Mouse (Mus musculus): ENCODE results near the gene Hip1r. TPM values are rescaled to one million over a fixed set of nuclear protein-coding genes. Genes with fewer than 3 reads are reported as not detected.

Hip1r gene
- polyA plus RNA-seq, 1 experiment: 40.9 TPM

DNA sequence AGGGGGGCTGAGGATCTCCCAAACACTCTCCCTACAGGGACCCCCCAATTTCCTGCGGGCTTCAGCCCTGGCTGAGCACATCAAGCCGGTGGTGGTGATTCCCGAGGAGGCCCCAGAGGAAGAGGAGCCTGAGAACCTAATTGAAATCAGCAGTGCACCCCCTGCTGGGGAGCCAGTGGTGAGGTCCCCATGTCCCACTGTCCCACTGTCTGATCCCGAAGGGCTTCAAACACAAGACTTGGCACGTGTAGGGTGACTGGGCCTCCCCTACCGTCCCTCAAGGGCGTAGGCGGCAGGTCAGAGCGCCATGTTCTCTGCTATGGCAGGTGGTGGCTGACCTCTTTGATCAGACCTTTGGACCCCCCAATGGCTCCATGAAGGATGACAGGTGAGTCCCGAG lies 22.8 kb downstream of the Hip1r start:
- 78% methylated on average over 10 of the region's 10 CpGs for WGBS
- H3K27ac ChIP-seq (ENCODE audit: insufficient read depth, low read depth, low read length): no peak overlapping the region
- H3K27me3 ChIP-seq (ENCODE audit: control insufficient read depth, insufficient read depth, low read length): no peaks in the 10 kb centered on the region
- H3K4me1 ChIP-seq (ENCODE audit: control insufficient read depth, insufficient read depth, insufficient read length, low read length): peaks cover 8% of the 10 kb centered on the region
- H3K36me3 ChIP-seq (ENCODE audit: control insufficient read depth, insufficient read depth, low read length): peaks cover 71% of the 10 kb centered on the region
- H3K4me3 ChIP-seq (ENCODE audit: low read depth, low read length): no peak overlapping the region
- no peak for TF ChIP-seq CTCF (IDR thresholded peaks at IDR 0.05; ENCODE audit: extremely low read depth, insufficient read length, insufficient replicate concordance, low read depth, low read length)
- TF ChIP-seq POLR2A (IDR thresholded peaks at IDR 0.05; ENCODE audit: low read depth, low read length): no peak

DNA sequence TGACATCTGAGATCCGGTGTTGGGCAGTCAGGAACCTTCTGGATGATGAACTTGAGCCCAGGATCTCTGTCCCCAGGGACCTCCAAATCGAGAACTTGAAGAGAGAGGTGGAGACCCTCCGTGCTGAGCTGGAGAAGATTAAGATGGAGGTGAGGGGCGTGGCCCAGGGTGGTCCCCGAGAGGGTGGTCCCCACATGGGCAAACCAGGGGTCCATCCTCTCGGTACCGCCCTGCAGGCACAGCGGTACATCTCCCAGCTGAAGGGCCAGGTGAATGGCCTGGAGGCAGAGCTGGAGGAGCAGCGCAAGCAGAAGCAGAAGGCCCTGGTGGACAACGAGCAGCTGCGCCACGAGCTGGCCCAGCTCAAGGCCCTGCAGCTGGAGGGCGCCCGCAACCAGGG lies 23.3 kb downstream of the Hip1r start:
- peaks cover 9% of the 10 kb centered on the region for H3K4me1 ChIP-seq (ENCODE audit: control insufficient read depth, insufficient read depth, insufficient read length, low read length)
- no peak overlapping the region for H3K4me3 ChIP-seq (ENCODE audit: low read depth, low read length)
- 90% methylated on average over 14 of the region's 14 CpGs for WGBS
- no peak overlapping the region for H3K27ac ChIP-seq (ENCODE audit: insufficient read depth, low read depth, low read length)
- TF ChIP-seq CTCF (IDR thresholded peaks at IDR 0.05; ENCODE audit: extremely low read depth, insufficient read length, insufficient replicate concordance, low read depth, low read length) (no peak), POLR2A (IDR thresholded peaks at IDR 0.05; ENCODE audit: low read depth, low read length) (no peak)
- H3K27me3 ChIP-seq (ENCODE audit: control insufficient read depth, insufficient read depth, low read length): no peaks in the 10 kb centered on the region
- peaks cover 71% of the 10 kb centered on the region for H3K36me3 ChIP-seq (ENCODE audit: control insufficient read depth, insufficient read depth, low read length)

DNA sequence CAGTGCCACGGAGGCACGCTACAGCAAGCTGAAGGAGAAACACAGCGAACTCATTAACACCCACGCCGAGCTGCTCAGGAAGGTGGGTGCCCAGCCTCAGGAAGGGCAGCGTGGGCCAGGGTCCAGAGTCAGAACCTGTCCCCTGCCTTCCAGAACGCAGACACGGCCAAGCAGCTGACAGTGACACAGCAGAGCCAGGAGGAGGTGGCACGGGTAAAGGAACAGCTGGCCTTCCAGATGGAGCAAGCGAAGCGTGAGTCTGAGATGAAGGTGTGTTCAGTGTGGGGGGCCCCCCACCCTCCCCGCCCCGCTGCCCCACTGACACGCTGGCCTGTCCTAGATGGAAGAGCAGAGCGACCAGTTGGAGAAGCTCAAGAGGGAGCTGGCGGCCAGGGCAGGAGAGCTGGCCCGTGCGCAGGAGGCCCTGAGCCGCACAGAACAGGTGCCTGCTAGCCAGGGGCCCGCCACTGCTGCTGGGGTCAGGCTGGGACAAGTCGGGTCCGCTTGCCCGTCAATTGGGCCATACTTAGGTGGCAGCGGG lies 23.9 kb downstream of the Hip1r start:
- TF ChIP-seq POLR2A (IDR thresholded peaks at IDR 0.05; ENCODE audit: low read depth, low read length) (no peak), CTCF (IDR thresholded peaks at IDR 0.05; ENCODE audit: extremely low read depth, insufficient read length, insufficient replicate concordance, low read depth, low read length) (no peak)
- peaks cover 8% of the 10 kb centered on the region for H3K4me1 ChIP-seq (ENCODE audit: control insufficient read depth, insufficient read depth, insufficient read length, low read length)
- no peak overlapping the region for H3K27ac ChIP-seq (ENCODE audit: insufficient read depth, low read depth, low read length)
- H3K4me3 ChIP-seq (ENCODE audit: low read depth, low read length): no peak overlapping the region
- 94% methylated on average over 24 of the region's 24 CpGs for WGBS
- H3K27me3 ChIP-seq (ENCODE audit: control insufficient read depth, insufficient read depth, low read length): no peaks in the 10 kb centered on the region
- peaks cover 71% of the 10 kb centered on the region for H3K36me3 ChIP-seq (ENCODE audit: control insufficient read depth, insufficient read depth, low read length)

DNA sequence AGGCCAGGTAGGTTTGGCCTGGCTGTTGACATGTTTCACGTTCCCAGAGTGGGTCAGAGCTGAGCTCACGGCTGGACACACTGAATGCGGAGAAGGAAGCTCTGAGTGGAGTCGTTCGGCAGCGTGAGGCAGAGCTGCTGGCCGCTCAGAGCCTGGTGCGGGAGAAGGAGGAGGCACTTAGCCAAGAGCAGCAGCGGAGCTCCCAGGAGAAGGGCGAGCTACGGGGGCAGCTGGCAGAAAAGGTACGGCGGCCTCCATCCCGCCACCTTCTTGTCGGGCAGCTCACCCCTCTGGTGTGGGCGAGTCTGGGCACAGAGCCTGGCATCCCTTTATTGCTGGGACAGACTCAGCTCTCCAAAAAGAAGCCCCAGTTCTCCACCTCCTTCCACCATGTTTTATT lies 24.4 kb downstream of the Hip1r start:
- Histone ChIP-seq H3K36me3 (ENCODE audit: control insufficient read depth, insufficient read depth, low read length) (peaks cover 77% of the 10 kb centered on the region), H3K27me3 (ENCODE audit: control insufficient read depth, insufficient read depth, low read length) (no peaks in the 10 kb centered on the region), H3K27ac (ENCODE audit: insufficient read depth, low read depth, low read length) (no peak overlapping the region), H3K4me3 (ENCODE audit: low read depth, low read length) (no peak overlapping the region), H3K4me1 (ENCODE audit: control insufficient read depth, insufficient read depth, insufficient read length, low read length) (peaks cover 9% of the 10 kb centered on the region)
- 74% methylated on average over 16 of the region's 16 CpGs for WGBS
- TF ChIP-seq POLR2A (IDR thresholded peaks at IDR 0.05; ENCODE audit: low read depth, low read length) (no peak), CTCF (IDR thresholded peaks at IDR 0.05; ENCODE audit: extremely low read depth, insufficient read length, insufficient replicate concordance, low read depth, low read length) (no peak)

DNA sequence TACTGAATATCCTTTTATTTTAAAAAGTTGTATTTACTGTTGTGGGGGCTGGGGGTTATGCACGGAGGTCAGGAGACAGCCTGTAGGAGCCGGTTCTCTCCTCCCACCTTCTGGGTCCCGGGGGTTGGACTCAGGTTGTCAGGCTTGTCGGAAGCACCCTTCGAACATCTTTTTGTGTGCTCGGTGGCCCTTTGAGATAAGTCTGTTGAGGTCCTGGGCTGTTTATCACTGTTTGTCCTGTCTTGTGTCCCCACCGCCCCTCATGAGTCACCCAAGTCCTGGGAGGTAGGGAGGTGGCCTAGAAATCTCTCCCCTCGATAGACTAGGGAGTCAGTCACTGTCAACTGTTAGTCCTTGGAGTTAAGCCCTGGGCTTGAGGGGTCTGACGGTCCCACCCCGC lies 24.9 kb downstream of the Hip1r start:
- Histone ChIP-seq H3K27ac (ENCODE audit: insufficient read depth, low read depth, low read length) (no peak overlapping the region), H3K4me1 (ENCODE audit: control insufficient read depth, insufficient read depth, insufficient read length, low read length) (peaks cover 15% of the 10 kb centered on the region), H3K4me3 (ENCODE audit: low read depth, low read length) (no peak overlapping the region), H3K27me3 (ENCODE audit: control insufficient read depth, insufficient read depth, low read length) (no peaks in the 10 kb centered on the region), H3K36me3 (ENCODE audit: control insufficient read depth, insufficient read depth, low read length) (peaks cover 81% of the 10 kb centered on the region)
- TF ChIP-seq POLR2A (IDR thresholded peaks at IDR 0.05; ENCODE audit: low read depth, low read length): no peak
- no peak for TF ChIP-seq CTCF (IDR thresholded peaks at IDR 0.05; ENCODE audit: extremely low read depth, insufficient read length, insufficient replicate concordance, low read depth, low read length)
- WGBS: 83% methylated on average over 10 of the region's 10 CpGs

DNA sequence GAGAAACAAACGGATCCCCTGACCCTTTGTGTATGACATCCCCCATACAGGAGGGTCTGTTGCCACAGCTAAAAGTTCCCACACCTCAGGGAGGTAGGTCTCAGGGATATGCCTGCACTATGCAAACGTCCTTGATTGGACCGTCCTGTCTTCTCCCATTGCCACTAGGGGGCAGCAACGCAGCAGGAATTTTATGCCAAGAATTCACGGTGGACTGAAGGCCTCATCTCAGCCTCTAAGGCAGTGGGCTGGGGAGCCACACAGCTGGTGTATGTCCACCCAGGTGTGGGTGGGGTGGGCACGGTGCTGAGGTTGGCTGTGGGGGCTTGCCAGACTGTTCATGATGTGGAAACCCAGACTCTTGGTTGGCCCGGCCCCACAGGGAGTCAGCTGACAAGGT lies 27.4 kb downstream of the Hip1r start:
- Histone ChIP-seq H3K4me1 (ENCODE audit: control insufficient read depth, insufficient read depth, insufficient read length, low read length) (peaks cover 30% of the 10 kb centered on the region), H3K27me3 (ENCODE audit: control insufficient read depth, insufficient read depth, low read length) (no peaks in the 10 kb centered on the region), H3K27ac (ENCODE audit: insufficient read depth, low read depth, low read length) (no peak overlapping the region), H3K36me3 (ENCODE audit: control insufficient read depth, insufficient read depth, low read length) (peaks cover 75% of the 10 kb centered on the region), H3K4me3 (ENCODE audit: low read depth, low read length) (no peak overlapping the region)
- 13% methylated on average over 7 of the region's 7 CpGs for WGBS
- TF ChIP-seq CTCF (IDR thresholded peaks at IDR 0.05; ENCODE audit: extremely low read depth, insufficient read length, insufficient replicate concordance, low read depth, low read length) (peak; percentile 87; the same call in 1 of the 2 replicates), POLR2A (IDR thresholded peaks at IDR 0.05; ENCODE audit: low read depth, low read length) (no peak)

DNA sequence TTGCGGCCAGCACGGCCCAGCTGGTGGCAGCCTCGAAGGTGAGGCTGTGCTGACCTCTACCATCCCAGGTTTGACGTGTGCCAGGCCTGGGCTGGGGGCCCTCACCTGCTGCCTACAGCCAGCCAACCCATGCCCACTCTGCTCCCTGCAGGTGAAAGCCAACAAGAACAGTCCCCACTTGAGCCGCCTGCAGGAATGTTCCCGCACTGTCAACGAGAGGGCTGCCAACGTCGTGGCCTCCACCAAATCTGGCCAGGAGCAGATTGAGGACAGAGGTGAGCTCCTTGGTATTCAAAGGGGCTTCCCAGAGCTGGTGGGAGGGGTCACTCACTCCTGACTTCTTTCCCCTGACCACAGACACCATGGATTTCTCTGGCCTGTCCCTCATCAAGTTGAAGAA lies 27.8 kb downstream of the Hip1r start:
- Histone ChIP-seq H3K4me3 (ENCODE audit: low read depth, low read length) (no peak overlapping the region), H3K27me3 (ENCODE audit: control insufficient read depth, insufficient read depth, low read length) (no peaks in the 10 kb centered on the region), H3K27ac (ENCODE audit: insufficient read depth, low read depth, low read length) (no peak overlapping the region), H3K4me1 (ENCODE audit: control insufficient read depth, insufficient read depth, insufficient read length, low read length) (peaks cover 34% of the 10 kb centered on the region), H3K36me3 (ENCODE audit: control insufficient read depth, insufficient read depth, low read length) (peaks cover 75% of the 10 kb centered on the region)
- WGBS: 63% methylated on average over 9 of the region's 9 CpGs
- no peak for TF ChIP-seq CTCF (IDR thresholded peaks at IDR 0.05; ENCODE audit: extremely low read depth, insufficient read length, insufficient replicate concordance, low read depth, low read length)
- no peak for TF ChIP-seq POLR2A (IDR thresholded peaks at IDR 0.05; ENCODE audit: low read depth, low read length)
